Mouse (Mus musculus) forebrain, embryonic 10.5 days (tissue): Measurements from ENCODE around the gene Olfr1269. TPM values are rescaled to one million over a fixed set of nuclear protein-coding genes. Genes with fewer than 3 reads are reported as not detected.

Experiments
- DNase-seq: peaks from one replicate; pipeline ENCODE4 v3.0.0-alpha.2; 2017; ENCODE audit warnings: low spot score; ENCODE audit errors: extremely low spot score
- H3K27ac ChIP-seq: fragments of 300-500 bp; sonication (generic); 2 replicates; pipeline ENCODE4 v1.5.1; 2016; ENCODE audit warnings: mild to moderate bottlenecking
- H3K27me3 ChIP-seq: fragments of 300-500 bp; sonication (generic); 2 replicates; pipeline ENCODE4 v1.6.1; 2016; ENCODE audit warnings: mild to moderate bottlenecking; ENCODE audit not compliant: poor library complexity, severe bottlenecking
- H3K36me3 ChIP-seq: fragments of 300-500 bp; sonication (generic); replicated peaks from 2 replicates; pipeline ENCODE4 v1.6.1; 2016; ENCODE audit warnings: mild to moderate bottlenecking, moderate library complexity
- H3K4me1 ChIP-seq: fragments of 300-500 bp; sonication (generic); 2 replicates; pipeline ENCODE4 v1.6.1; 2016
- H3K4me3 ChIP-seq: fragments of 300-500 bp; sonication (generic); 2 replicates; pipeline ENCODE4 v1.5.1; 2016; ENCODE audit warnings: mild to moderate bottlenecking, moderate library complexity
- H3K9me3 ChIP-seq: fragments of 300-500 bp; sonication (generic); 2 replicates; pipeline ENCODE4 v1.6.1; 2016; ENCODE audit warnings: mild to moderate bottlenecking, moderate library complexity
- WGBS: fragments of 180-500 bp; shearing (Covaris S2); methylation state at CpG from one replicate; pipeline ENCODE4 v1.1.7; 2016; 5-methylcytosine and 5-hydroxymethylcytosine counted together
- polyA plus RNA-seq: library from polyadenylated mRNA; unstranded; fragments of >200 nt; fragmentation: Nextera tagmentation; extraction: Ambion mirVana; gene quantifications from 2 replicates; pipeline ENCODE4 v1.2.1, GENCODE M21; 2016

The Olfr1269 gene
- not detected in 2 replicates for polyA plus RNA-seq

- Histone ChIP-seq H3K36me3 (no peaks in the 10 kb centered on the region), H3K27me3 (no peaks in the 10 kb centered on the region), H3K27ac (no peak within 1 kb of the TSS), H3K4me3 (no peak within 1 kb of the TSS), H3K9me3 (no peaks in the 10 kb centered on the region), H3K4me1 (no peaks in the 10 kb centered on the region)
- WGBS: 83% methylated on average over 1 of the region's 1 CpGs
- DNase-seq: no peak
These were observed at the start of gene Olfr1269 for GRCm38 (mm10) chr2:90121312-90121711. Gene Olfr1269, minus strand, starts transcription at chr2:90121412.

- Histone ChIP-seq H3K4me3 (no peak overlapping the region), H3K27ac (no peak overlapping the region), H3K27me3 (no peaks in the 10 kb centered on the region), H3K4me1 (no peaks in the 10 kb centered on the region), H3K9me3 (no peaks in the 10 kb centered on the region), H3K36me3 (no peaks in the 10 kb centered on the region)
- DNase-seq: no peak
- 88% methylated on average over 9 of the region's 9 CpGs for WGBS
These were observed 32.7 kb upstream of the Olfr1269 start for GRCm38 (mm10) chr2:90153916-90154315.

GRCm38 (mm10) chr2:90152991-90153390, 31.8 kb upstream of the Olfr1269 start, which contains the start of gene Olfr1270:
Gene Olfr1270, minus strand, starts transcription at chr2:90153091.
- H3K27ac ChIP-seq: no peak within 1 kb of the TSS
- H3K36me3 ChIP-seq: no peaks in the 10 kb centered on the region
- no peak within 1 kb of the TSS for H3K4me3 ChIP-seq
- H3K9me3 ChIP-seq: no peaks in the 10 kb centered on the region
- no peak for DNase-seq
- no peaks in the 10 kb centered on the region for H3K4me1 ChIP-seq
- 89% methylated on average over 3 of the region's 3 CpGs for WGBS
- H3K27me3 ChIP-seq: no peaks in the 10 kb centered on the region

GRCm38 (mm10) chr2:90142196-90142595, 21.0 kb upstream of the Olfr1269 start, which contains the start of gene Olfr32:
Gene Olfr32, minus strand, starts transcription at chr2:90142296.
- Histone ChIP-seq H3K9me3 (no peaks in the 10 kb centered on the region), H3K36me3 (no peaks in the 10 kb centered on the region), H3K27me3 (no peaks in the 10 kb centered on the region), H3K27ac (no peak within 1 kb of the TSS), H3K4me1 (no peaks in the 10 kb centered on the region), H3K4me3 (no peak within 1 kb of the TSS)
- no peak for DNase-seq

GRCm38 (mm10) chr2:90070065-90070464, 51.1 kb downstream of the Olfr1269 start:
- H3K36me3 ChIP-seq: no peaks in the 10 kb centered on the region
- H3K4me1 ChIP-seq: no peaks in the 10 kb centered on the region
- no peaks in the 10 kb centered on the region for H3K27me3 ChIP-seq
- H3K27ac ChIP-seq: no peak overlapping the region
- no peaks in the 10 kb centered on the region for H3K9me3 ChIP-seq
- WGBS: 84% methylated on average over 2 of the region's 2 CpGs
- no peak overlapping the region for H3K4me3 ChIP-seq
- no peak for DNase-seq

Other genes starting within 250 kb of the Olfr1269 start
- gene Olfr1257, start 243.0 kb downstream of the Olfr1269 start, polyA plus RNA-seq: not detected in 2 replicates
- not detected in 2 replicates for gene Olfr1258, start 194.1 kb downstream of the Olfr1269 start, polyA plus RNA-seq
- not detected in 2 replicates for gene Olfr1259, start 172.7 kb downstream of the Olfr1269 start, polyA plus RNA-seq
- gene Olfr1260, start 147.1 kb downstream of the Olfr1269 start, polyA plus RNA-seq: not detected in 2 replicates
- not detected in 2 replicates for gene Olfr1261, start 130.2 kb downstream of the Olfr1269 start, polyA plus RNA-seq
- gene Olfr1262, start 121.3 kb downstream of the Olfr1269 start, polyA plus RNA-seq: not detected in 2 replicates
- gene Olfr1263, start 109.3 kb downstream of the Olfr1269 start, polyA plus RNA-seq: not detected in 2 replicates
- not detected in 2 replicates for gene Olfr1264, start 95.8 kb downstream of the Olfr1269 start, polyA plus RNA-seq
- not detected in 2 replicates for gene Olfr1265, start 86.1 kb downstream of the Olfr1269 start, polyA plus RNA-seq
- not detected in 2 replicates for gene Olfr140, start 57.8 kb downstream of the Olfr1269 start, polyA plus RNA-seq
- gene Olfr32, start 20.9 kb upstream of the Olfr1269 start, polyA plus RNA-seq: not detected in 2 replicates
- not detected in 2 replicates for gene Olfr1270, start 31.7 kb upstream of the Olfr1269 start, polyA plus RNA-seq
- not detected in 2 replicates for gene Olfr1506, start 103.1 kb upstream of the Olfr1269 start, polyA plus RNA-seq
- gene Olfr142, start 136.2 kb upstream of the Olfr1269 start, polyA plus RNA-seq: not detected in 2 replicates
- not detected in 2 replicates for gene Olfr1271, start 149.6 kb upstream of the Olfr1269 start, polyA plus RNA-seq
- not detected in 2 replicates for gene Olfr1272, start 171.4 kb upstream of the Olfr1269 start, polyA plus RNA-seq
- 0.06 TPM in 1 of 2 replicates, not detected in the other for gene Gm13769, start 200.8 kb upstream of the Olfr1269 start, polyA plus RNA-seq